Mouse (Mus musculus) embryo, embryonic 11 days (tissue): ENCODE measurements around the gene Tmem117.
A peak's percentile ranks its signal among the peaks of the same experiment; 100 is the strongest.

Experiments
- DNase-seq: peaks from one replicate; pipeline ENCODE4 v3.0.0-alpha.2; 2015

The Tmem117 gene

DNA sequence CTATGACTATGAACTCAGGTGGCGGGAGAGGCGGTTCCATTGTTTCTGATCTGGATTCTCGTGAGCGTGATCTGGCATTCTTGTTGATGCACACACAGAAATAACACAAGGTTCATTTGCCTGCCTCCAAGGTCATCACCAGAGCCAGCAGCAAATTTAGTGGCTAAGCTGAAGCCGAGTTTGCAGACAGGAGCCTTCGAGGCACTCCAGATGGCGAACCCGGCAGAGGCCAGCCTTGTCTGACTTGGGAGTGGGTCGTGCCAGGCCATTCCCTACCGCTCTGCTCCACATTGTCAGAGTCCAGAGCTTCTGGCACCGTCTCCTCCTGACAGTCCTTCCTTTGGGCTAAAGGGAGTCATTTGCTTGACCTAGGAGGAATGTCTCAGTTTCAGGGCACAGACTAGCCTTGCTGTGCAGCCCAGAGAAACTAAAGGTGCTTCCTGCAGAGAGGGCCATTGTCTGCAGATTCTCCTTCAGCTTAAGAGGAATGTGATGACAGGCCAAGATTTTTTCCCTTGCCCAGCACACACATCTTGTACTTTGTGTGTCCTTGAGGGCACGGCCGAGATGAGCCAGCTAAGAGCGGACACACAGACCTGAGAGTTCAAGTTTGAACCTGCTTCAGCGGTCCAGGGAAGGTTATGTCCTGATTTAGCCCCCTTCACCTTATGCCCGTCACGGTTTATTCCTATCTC is 20.2 kb downstream of the Tmem117 start:
- DNase-seq: no peak

DNA sequence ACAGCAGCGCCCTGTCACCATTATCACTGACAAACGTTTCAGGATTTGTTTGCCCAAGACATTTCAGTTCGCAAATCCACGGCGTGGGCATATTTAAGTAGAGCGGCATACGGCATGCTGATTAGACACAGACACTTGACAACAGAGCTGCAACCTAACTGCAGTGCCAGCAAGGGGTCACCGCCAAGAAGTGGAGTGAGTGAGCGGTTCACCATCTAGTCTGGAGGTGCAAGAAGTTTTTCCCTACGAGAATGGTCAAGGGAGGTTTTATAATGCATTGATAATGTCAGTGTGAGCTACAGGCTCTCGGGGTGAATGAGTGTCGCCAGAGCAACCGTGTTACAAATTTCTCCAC is 20.7 kb downstream of the Tmem117 start:
- no peak for DNase-seq

DNA sequence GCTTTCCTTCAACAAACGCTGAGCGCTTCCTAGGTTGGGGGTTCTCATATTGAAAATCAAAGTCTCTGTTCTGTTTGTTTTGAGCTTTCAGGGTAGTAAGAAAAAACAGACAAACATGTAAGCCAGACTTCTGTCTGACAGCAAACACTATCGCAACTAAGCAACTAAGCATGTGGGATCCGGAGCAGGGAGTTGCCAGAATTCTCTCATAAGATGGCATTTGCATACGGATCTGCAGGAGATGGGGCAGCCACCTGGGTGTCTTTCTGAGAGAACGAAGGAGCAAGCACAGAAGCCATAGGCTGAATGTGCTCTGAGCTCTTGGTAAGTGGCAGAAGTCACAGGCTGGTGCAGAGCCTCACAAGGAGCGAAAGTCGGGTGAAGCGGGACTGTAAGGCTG is 22.3 kb downstream of the Tmem117 start:
- no peak for DNase-seq

DNA sequence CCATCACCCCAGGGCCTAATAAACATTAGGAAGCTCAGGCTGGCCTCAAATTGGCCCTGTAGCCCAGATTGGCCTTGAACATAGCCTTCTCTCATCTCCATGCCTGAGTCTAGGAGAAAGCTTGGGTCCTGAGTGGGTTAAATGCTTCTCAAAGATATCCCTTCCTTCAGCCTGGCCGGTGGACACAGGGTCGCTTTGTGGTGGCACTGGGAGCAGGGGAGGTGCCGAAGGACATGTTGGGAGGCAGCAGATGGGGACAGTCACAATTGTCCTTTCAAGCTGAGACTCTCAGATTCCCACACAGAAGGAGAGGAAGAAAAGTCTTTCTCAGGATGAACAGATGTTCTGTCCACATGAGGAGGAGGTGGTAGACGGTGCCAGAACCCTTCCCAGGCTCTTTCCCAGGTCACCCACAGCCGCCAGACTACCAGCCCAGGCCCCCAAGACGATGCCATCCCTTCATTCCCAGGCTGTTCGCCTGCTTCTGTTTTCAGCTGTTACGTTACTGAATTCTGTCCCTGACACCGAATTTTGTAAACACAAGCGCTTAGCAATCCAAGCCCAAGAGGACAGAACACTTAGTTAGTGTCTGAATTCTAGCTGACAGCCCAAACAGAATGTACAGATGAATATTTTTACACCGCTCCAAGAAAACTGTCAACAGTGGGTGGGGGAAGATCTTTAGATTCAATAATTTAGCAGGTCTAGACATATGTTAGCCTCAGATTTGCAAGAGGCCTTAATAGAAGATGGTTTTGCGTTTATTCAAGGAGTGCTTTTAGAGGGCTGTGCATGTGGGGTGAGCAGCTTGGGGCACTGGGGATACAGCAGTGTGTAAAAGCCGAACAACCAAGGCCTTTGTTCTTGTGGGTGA is 23.2 kb downstream of the Tmem117 start:
- DNase-seq: no peak

DNA sequence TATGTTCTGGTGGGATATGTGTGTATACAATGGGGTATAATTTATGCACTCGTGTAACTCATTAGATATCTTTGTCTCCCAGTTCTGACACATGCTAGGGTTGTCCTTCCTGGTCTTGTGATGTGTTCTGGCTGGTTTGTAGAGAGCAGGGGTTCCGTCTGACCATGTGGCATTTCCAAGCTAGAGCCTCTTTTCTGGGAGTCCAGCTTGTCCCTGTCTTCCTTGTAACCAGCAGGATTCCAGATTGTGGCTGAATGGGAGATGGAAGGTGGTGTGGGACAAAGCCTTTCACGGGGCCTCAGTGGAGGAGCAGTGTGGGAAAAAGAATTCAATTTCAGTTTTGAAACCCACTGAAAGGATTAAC is 23.8 kb downstream of the Tmem117 start:
- no peak for DNase-seq

DNA sequence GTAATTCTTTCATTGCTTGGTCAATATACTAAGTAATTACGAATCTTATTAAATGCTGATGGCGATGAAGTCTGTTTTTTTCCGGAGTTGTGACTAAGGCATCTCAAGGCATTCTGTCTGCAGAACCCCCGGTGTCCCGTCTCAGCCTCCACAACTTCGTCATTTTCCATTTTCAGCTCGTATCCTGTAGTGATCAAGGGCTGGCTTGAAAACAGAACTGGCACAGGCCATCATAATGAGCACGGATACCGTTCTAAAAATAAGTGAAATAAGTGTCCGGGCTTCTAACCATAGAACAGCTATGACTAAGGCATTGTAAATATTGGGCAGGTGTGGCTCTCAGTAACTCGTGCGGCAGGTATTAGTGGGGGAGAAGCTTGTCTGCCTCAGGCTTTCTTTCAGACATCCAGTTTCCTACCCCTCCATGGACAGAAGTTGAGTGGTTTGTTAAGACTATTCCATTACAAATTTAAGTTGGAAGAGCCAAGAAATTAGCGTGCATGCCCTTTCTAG is 26.8 kb downstream of the Tmem117 start:
- DNase-seq: no peak

DNA sequence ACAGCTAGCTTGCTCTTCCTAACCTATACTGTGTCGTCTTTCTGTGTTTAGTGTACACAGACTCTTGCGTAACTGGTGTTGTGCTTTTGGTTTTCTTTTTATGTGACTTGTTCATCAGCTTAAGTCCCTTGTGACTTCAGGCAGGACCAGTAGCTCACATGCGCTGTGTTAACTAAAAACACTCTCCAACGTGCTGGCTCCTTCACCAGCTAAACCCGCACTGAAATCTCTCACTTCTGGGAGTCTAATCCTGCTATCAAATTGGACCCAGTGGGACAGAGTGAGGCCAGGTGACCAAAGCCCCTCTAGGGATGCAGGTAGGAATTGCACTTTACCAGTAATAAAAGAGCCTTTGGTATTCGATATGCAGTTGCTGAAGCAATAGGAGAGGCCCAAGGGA is 28.9 kb downstream of the Tmem117 start:
- no peak for DNase-seq

DNA sequence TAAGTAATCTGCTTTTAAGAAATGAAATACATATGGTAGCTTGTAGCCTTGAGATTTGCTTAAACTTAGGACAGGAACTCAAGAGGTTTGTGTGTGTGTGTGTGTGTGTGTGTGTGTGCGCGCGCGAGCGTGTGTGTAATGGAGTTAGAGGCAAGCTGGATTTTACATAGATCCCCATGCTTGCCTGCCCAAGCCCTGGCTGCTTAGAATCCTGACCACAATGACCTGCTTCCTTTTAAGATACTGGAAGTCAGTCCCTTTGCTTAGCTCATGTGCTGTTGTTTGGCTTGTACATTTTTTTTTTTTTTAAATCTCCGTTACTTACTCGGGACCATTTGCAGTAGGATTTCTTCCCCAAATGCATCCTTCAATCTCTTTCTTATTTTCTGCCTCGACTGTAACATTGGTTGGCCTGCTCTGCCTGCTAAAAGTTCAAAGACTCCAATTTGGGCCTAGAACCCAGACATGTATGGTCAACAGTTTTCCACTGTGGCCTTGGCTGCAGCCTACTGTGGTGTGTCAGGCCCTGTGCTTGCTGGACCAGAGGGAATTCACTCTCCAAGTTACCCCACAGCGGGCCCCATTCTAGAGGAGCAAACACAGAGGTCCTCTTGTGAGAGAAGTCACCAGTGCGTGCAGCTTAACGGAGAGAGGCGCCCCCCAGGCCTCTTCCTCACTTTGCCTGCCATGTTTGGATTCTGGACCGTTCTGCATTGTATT is 29.5 kb downstream of the Tmem117 start:
- no peak for DNase-seq

DNA sequence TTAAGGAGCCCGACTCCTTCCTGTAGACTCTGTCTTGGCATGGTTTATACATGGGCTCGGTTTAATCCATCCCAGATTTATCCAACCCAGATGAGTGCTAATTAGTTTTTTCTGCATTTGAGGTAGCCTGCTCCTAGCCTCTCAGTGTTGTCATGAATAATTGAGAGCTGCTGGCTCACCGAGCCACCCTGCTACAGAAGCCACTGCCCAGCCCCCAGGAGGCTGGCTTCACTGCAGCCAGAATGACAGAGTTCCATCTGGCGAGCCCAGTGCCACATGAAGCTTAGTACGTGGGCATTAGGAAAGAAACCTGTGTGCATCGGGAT is 30.0 kb downstream of the Tmem117 start:
- DNase-seq: peak; percentile 35

DNA sequence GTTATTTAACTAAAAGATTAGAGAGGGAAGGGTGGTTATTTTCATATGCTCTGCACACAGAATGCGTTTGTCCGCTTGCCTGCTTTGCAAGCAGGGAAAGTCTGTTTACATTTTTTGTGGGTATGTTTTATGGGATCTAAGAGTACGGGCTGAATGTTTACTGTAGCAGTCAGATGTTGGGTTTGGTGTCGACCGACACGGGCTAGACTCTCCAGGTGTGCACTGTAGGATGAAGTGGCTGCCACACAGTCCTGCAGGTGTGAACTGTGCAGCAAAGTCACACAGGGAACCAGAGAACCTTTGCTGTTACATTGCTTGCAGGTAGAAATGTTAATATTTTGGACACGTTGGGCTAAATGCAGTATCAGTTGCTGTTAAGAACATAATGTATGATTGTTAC is 31.9 kb downstream of the Tmem117 start:
- DNase-seq: no peak

DNA sequence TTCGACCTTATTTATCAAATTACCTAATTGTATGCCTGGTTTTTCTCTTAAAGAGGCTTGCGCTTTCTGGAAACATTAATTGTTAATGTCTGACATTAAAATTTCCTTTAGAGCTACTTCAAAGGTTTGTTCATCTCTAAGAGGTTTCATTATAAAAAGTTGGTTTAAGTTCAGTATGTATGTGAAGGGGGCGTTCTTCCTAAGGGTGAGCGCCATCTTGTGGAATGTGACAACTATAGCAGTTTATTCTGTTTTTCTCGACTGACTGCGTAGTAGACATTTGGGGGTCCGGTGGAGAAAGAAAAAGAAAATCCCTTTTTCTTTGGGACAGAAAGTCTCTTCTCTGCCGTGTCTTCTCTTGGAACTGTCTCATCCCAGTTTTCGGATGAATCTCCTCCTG is 32.4 kb downstream of the Tmem117 start:
- DNase-seq: peak; percentile 81

DNA sequence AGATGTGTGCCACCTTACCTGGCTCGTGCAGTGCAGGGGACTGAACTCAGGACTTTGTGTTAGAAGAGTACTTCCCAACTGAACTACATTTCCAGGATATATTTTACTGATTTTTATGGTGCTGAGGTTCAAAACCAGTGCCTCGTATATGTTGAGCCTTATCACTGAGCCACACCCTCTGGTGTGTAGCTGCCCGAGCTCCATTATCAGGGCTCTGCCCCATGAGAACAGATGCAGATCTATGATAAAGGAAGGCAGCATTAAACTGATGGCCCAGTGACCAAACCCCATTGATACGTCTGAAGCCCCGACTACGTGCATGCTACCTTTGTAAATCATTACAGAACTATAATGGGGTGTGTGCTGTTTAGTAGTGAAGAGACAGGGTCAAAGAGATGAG is 35.6 kb downstream of the Tmem117 start:
- no peak for DNase-seq

DNA sequence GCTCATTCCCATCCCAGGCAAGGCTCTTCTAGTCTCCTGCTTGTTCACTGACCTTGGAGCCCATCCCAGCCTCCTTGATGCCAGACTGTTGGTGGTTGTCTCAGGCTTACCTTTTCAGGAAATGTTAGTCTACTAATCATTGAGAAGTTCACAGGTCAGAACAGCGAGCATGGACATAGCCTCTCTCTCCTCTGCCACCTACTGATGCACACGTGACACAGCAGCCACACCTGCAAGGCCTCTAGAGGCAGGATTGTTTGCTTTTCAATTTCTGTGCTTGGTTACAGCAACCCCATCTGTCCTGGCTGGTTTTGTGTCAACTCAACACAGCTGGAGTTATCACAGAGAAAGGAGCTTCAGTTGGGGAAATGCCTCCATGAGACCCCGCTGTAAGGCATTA is 52.1 kb downstream of the Tmem117 start:
- no peak for DNase-seq

DNA sequence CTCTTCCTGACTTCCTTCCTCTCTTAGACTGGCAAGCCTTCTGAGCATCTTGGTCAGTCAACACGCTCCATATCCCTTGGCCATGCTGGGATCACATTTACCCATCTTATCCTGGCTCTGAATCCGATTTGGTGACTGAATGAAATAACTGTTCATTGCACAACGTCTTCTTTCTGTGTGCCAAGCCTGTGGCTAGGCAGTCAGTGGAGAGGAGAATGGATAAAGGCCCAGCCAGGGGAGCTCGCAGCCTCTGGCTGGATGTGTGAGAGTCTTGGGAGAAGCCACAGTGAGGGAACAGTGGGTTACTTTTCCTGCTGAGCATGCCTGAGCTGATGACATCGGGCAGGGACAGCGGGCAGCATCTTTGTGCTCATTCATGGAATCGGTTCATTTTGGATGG is 55.2 kb downstream of the Tmem117 start:
- no peak for DNase-seq

DNA sequence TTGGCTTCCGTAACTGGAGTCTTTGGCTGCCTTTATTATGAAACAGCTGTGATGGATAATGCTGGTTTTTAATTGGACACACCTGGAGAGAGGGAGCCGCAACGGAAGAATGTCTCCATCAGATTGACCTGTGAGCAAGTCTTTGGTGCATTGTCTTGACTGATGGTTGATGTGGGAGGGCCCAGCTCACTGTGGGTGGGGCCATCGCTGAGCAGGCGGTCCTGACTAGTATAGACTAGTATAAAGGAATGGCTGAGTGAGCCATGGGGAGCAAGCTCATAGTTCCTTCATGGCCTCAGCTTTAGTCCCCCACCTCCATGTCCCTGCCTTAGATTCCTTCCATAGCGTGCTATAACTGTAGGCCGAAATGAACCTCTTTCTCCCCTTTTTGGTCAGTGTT is 58.1 kb downstream of the Tmem117 start:
- DNase-seq: no peak

DNA sequence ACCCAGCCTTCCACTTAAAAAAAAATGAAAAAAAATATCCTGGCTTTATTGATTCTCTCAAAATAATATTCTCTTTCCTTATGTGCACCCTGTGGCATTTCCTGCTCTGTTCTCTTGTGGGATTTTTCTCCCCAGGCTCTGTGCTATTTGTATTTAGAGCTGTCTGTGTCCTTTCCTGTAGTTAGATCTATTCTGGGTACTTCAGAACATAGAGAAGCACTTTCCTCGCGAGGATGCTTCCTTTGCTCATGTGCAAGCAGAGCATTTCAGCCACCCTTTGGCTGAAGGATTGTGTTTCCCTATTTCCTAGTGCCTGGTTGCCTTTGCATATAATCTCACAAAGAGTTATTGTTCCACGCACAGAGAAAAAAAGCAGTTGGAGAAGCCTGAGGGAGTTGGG is 58.6 kb downstream of the Tmem117 start:
- peak; percentile 4 for DNase-seq

DNA sequence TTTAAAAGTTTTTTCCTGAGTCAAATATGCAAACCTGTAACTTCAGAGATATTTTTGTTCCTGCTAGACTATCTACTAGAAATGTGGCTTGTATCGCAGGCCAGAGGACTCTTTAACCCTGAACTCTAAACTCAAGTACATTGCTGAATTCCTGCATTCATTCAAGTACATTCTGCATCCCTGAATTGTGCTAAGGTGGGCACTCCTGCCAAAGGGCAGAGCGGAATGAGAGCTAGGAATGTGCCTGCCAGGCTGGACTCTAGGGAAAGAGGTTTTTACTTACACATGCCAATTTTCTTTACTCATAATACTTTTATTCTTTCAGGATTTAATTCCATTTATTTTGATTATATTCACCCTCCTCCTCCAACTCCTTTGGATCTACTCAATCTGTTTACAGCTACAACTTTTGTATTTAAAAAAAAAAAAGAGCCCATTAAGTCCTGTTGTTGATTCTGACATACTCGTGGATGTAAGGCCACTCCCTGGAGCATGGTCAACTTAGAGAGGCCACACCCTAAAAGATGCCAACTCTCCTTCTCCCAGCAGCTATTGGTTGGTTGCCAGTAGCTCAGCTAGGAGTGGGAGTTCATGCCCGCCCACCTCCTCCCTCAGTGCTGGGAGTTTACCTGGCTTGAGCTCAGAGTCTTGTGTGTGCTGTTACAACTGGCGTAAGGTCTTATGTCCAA is 60.3 kb downstream of the Tmem117 start:
- no peak for DNase-seq

DNA sequence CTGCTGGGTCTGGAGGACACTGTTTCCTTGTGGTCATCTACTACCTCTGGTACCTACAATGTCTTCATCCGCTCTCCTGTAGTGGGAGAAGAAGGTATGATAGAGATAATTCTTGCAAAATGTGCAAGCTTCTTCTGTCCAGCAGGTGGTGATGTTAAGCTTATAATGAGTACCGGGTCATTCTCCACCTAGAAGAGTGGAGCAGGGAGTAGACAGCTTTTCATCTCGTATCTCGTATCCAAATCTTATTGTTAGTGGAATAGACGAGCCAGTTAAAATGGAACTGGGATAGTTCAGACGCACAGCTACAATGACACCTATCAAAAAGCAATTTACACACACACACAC is 60.8 kb downstream of the Tmem117 start:
- peak; percentile 36 for DNase-seq

DNA sequence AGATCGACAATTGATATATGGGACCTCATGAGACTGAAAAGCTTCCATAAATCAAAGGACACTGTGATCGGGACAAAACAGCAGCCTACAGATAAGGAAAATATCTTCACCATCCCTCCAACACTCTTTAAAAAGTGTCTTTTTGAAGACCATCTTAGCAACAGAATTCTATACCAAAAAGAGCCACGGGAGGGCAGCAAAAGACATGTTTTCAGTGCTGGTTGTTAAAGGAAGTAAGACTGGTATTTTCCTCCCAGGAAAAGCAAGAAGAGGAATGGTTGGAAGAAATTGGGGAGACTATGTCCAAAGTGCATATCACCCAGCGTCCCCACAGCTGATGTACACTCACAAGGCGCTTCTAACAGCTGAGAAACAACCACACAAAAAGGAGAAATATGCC is 93.7 kb downstream of the Tmem117 start:
- peak; percentile 78 for DNase-seq

DNA sequence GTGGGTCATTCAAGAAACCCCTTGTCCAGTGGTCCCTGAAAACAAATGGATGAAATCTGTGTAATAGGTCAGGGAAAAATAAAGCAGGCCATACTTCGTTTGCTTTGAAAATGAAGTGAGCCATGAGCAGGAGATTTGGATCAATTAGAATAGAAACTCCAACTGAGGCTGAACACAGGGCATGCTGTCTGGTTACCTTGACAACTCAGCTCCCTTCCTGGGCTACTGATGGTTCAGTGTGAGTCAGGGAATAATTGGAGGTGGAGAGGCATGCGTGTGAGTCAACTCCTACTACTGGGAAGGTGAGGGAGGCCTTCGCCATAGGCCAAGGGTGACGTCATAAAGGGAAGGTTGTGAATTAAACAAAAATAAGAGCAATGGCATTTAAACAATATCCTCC is 103.1 kb downstream of the Tmem117 start:
- no peak for DNase-seq

DNA sequence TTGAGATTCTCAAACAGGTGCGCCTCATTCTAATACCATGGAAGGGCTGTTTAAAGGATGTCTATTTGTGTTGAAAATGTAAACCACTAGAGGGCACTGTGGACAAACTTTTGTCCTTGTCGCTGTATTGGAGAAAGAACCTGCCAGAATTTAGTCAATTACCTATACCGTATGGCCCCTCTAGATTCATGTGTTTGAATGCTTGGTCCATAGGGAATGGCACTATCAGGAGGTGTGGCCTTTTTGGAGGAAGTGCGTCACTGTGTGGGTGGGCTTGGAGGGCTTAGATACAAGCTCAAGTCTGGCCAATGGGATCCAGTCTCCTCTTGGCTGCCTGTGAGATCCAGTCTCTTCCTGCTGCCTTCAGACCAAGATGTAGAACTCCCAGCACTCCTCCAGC is 140.2 kb downstream of the Tmem117 start:
- DNase-seq: peak; percentile 83

DNA sequence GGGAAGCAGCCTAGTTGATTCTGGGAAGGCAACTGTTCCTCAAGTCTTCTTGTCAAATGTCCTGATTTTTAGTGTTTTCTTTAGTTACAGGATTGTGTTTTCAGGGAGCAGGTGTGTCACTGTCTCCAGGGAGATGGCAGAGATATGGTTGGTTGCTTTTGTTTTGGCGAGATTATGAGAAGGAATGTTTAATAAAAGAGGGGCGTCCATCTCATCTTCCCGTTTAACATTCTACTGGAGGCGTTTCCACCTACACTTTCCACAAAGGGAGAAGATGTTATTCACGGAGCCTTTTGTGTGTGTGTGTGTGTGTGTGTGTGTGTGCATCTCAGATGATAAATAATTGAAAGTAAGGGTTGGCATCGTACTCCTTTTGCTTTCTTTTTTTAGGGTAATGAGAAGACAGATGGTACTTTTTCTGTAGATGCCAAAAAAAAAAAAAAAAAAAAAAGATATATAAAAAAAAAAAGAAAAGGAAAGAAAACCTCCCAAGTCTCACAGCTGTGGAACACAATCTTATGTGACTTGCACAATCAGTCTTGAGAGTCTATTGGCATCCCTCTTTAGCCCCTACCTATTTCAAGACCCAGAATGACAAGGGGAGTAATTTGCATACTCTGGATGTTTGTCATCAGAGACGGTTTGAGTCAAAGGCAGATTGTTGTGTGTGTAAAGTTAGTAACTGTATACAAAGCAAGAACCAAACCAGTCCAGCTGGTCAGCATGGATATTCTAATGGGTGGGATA is 142.0 kb downstream of the Tmem117 start:
- DNase-seq: no peak

DNA sequence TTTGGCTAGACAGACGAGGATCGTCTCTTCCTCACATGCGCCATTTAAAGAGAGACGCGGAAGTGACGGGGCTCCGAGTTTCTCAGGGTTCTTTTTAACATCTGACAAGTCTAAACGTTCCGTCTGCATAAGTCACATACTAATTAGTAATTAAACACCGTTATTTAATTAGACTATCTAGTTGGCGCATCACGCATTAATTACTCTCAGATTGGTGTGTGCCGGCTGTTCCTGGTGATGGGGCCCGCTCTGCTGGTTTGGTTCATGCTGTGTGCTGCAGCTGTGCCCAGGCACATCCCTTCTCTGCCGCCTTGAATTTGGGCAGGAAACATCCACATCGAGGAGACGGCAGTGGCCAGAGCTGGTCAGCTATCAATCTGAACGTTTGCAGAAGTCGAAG is 142.7 kb downstream of the Tmem117 start:
- no peak for DNase-seq
